Mouse (Mus musculus): ENCODE measurements around the gene Sox8. TPM values are rescaled to one million over a fixed set of nuclear protein-coding genes. Genes with fewer than 3 reads are reported as not detected.
A peak's percentile ranks its signal among the peaks of the same experiment; 100 is the strongest.

Gene Sox8
- total RNA-seq (2012; rRNA removed): not detected in 2 replicates
- not detected in 2 replicates for total RNA-seq (2014; rRNA removed)
- polyA plus RNA-seq (2012; ENCODE audit: insufficient read length, low read depth): not detected in 2 replicates

- no peaks in the 10 kb centered on the region for H3K79me2 ChIP-seq (replicated peaks; ENCODE audit: control insufficient read depth, extremely low read depth, insufficient read depth, poor library complexity, severe bottlenecking)
- H3K4me2 ChIP-seq (ENCODE audit: insufficient read depth, low read depth, poor library complexity, severe bottlenecking): no peak within 1 kb of the TSS
- dilution Hi-C loops (cut with MboI; ENCODE audit: extremely low pct_ligation_motif_present, extremely low pct_unique_long_range_greater_than_20kb, low sequenced_read_pairs) (no loop called here), in situ Hi-C loops (cut with MboI; ENCODE audit: low pct_ligation_motif_present, low pct_unique_long_range_greater_than_20kb, low sequenced_read_pairs) (no loop called here)
- H3K9ac ChIP-seq (ENCODE audit: insufficient read depth, low read depth): no peak within 1 kb of the TSS
- peaks cover 6% of the 10 kb centered on the region for H3K9me3 ChIP-seq (replicated peaks; ENCODE audit: low read length)
- no peaks in the 10 kb centered on the region for H3K36me3 ChIP-seq (replicated peaks in 1 of 2; ENCODE audit: control insufficient read depth in 1 of 2, insufficient read depth in 1 of 2, low read length in 1 of 2)
- H3K4me1 ChIP-seq (ENCODE audit: control insufficient read depth in 1 of 2, insufficient read depth in 2 of 2): peaks cover 13 to 24% of the 10 kb centered on the region in 2 experiments
- no peak within 1 kb of the TSS for H3K4me3 ChIP-seq (replicated peaks in 1 of 3; ENCODE audit: low read depth in 2 of 3, low read length in 2 of 3, poor library complexity in 1 of 3)
- peak; percentile 24 for DNase-seq (ENCODE audit: extremely low read depth)
- H3K27me3 ChIP-seq (replicated peaks): peaks cover 93% of the 10 kb centered on the region
- H3K27ac ChIP-seq (ENCODE audit: insufficient read depth, low read depth): no peak within 1 kb of the TSS
- TF ChIP-seq USF1 (IDR thresholded peaks at IDR 0.05; ENCODE audit: low read depth, low read length): 0 out of 2 replicates have a peak, but pooled peaks have one; percentile 4
- TF ChIP-seq JUND (conservative IDR thresholded peaks at IDR 0.05; ENCODE audit: low read depth, low read length): no peak
These were observed at the start of gene Sox8 for GRCm38 (mm10) chr17:25570648-25571452. Gene Sox8, minus strand, starts transcription at chr17:25570686.

- dilution Hi-C loops (cut with MboI; ENCODE audit: extremely low pct_ligation_motif_present, extremely low pct_unique_long_range_greater_than_20kb, low sequenced_read_pairs): no loop called here
- Histone ChIP-seq H3K4me2 (ENCODE audit: insufficient read depth, low read depth, poor library complexity, severe bottlenecking) (no peak overlapping the region), H3K9ac (ENCODE audit: insufficient read depth, low read depth) (no peak overlapping the region), H3K4me1 (ENCODE audit: control insufficient read depth in 1 of 2, insufficient read depth in 2 of 2) (peaks cover 7 to 18% of the 10 kb centered on the region in 2 experiments), H3K4me3 (replicated peaks in 1 of 3; ENCODE audit: low read depth in 2 of 3, low read length in 2 of 3, poor library complexity in 1 of 3) (no peak overlapping the region), H3K36me3 (replicated peaks in 1 of 2; ENCODE audit: control insufficient read depth in 1 of 2, insufficient read depth in 1 of 2, low read length in 1 of 2) (peaks cover 11 to 67% of the 10 kb centered on the region in 2 experiments), H3K27me3 (replicated peaks) (no peaks in the 10 kb centered on the region), H3K27ac (ENCODE audit: insufficient read depth, low read depth) (no peak overlapping the region), H3K9me3 (replicated peaks; ENCODE audit: low read length) (peaks cover 3% of the 10 kb centered on the region), H3K79me2 (replicated peaks; ENCODE audit: control insufficient read depth, extremely low read depth, insufficient read depth, poor library complexity, severe bottlenecking) (no peaks in the 10 kb centered on the region)
- TF ChIP-seq MYC (IDR thresholded peaks at IDR 0.05; ENCODE audit: low read depth, low read length): no peak
- no peak for TF ChIP-seq BHLHE40 (IDR thresholded peaks at IDR 0.05; ENCODE audit: low read depth, low read length)
- TF ChIP-seq TCF12 (IDR thresholded peaks at IDR 0.05; ENCODE audit: low read depth, low read length): no peak
- TF ChIP-seq TBP (conservative IDR thresholded peaks at IDR 0.05; ENCODE audit: low read depth, low read length): no peak
- TF ChIP-seq POLR2AphosphoS2 (IDR thresholded peaks at IDR 0.05; ENCODE audit: low read depth, low read length): no peak
- TF ChIP-seq USF2 (conservative IDR thresholded peaks at IDR 0.05; ENCODE audit: low read depth, low read length): no peak
- no peak for TF ChIP-seq IRF4 (IDR thresholded peaks at IDR 0.05; ENCODE audit: low read depth, low read length)
- TF ChIP-seq NRF1 (IDR thresholded peaks at IDR 0.05; ENCODE audit: low read depth, low read length): no peak
- TF ChIP-seq ETS1 (conservative IDR thresholded peaks at IDR 0.05; ENCODE audit: low read depth, low read length): no peak
- no peak for TF ChIP-seq POLR2A (IDR thresholded peaks at IDR 0.05; ENCODE audit: low read depth, low read length)
- TF ChIP-seq ZC3H11A (IDR thresholded peaks at IDR 0.05; ENCODE audit: low read depth, low read length): no peak
- TF ChIP-seq ELF1 (IDR thresholded peaks at IDR 0.05; ENCODE audit: low read depth, low read length): no peak
- TF ChIP-seq ZNF384 (IDR thresholded peaks at IDR 0.05; ENCODE audit: low read depth, low read length): no peak
- no peak for TF ChIP-seq MAZ (IDR thresholded peaks at IDR 0.05; ENCODE audit: low read depth, low read length)
- in situ Hi-C loops (cut with MboI; ENCODE audit: low pct_ligation_motif_present, low pct_unique_long_range_greater_than_20kb, low sequenced_read_pairs): no loop called here
- DNase-seq (ENCODE audit: extremely low read depth): no peak
These were observed 48.1 kb upstream of the Sox8 start for GRCm38 (mm10) chr17:25618508-25619056.
